Mouse (Mus musculus): ENCODE results near the gene Hpf1. TPM values are rescaled to one million over a fixed set of nuclear protein-coding genes. Genes with fewer than 3 reads are reported as not detected.

Gene Hpf1
- total RNA-seq, 2 experiments from 2014 or later = 110 to 136 TPM

Other genes with a start within 250 kb of the Hpf1 start
- 47.2 and 56.3 TPM in 2 replicates for gene Clcn3, start 92.9 kb downstream of the Hpf1 start, total RNA-seq (2014; fragmentation: Nextera tagmentation)
- gene Clcn3, start 92.9 kb downstream of the Hpf1 start, total RNA-seq (2017) = 58.1 and 66.9 TPM in 2 replicates
- gene Nek1, start 102.8 kb downstream of the Hpf1 start, total RNA-seq (2014; fragmentation: Nextera tagmentation) = 23.0 and 23.9 TPM in 2 replicates
- 23.8 and 29.0 TPM in 2 replicates for gene Nek1, start 102.8 kb downstream of the Hpf1 start, total RNA-seq (2017)

Data from megakaryocyte-erythroid progenitor cell, adult 5-6 weeks (primary cell).